Comparison of ENCODE assay signal across 30 mouse cellular contexts in genomic region chr10:91051156-91051555, GRCm38 (mm10).
"Had no signal": no experiment of that assay in that cellular context is flagged by ENCODE, and none has a peak within 500 bp of the region (broad histone marks: within the 10 kb centered on the region; RNA-seq: fewer than 3 reads in every experiment).

No protein-coding gene starts in this region.

- H3K4me1 ChIP-seq: heart, embryonic 10.5 days; heart, embryonic 15.5 days; hindbrain, embryonic 10.5 days; hindbrain, embryonic 12.5 days; hindbrain, embryonic 13.5 days; hindbrain, embryonic 15.5 days; intestine, embryonic 15.5 days; kidney, embryonic 15.5 days had no signal

- H3K27ac ChIP-seq: heart, embryonic 10.5 days; heart, embryonic 13.5 days; heart, embryonic 15.5 days; hindbrain, embryonic 10.5 days; hindbrain, embryonic 12.5 days; hindbrain, embryonic 13.5 days; hindbrain, embryonic 14.5 days; hindbrain, embryonic 15.5 days; hindbrain, postnatal 0 days; intestine, embryonic 15.5 days; kidney, embryonic 15.5 days; kidney, postnatal 0 days; layer of hippocampus, adult 2 months; left cerebral cortex, adult 2 months had no signal

- H3K4me2 ChIP-seq: heart, embryonic 11.5 days; heart, embryonic 12.5 days; heart, embryonic 13.5 days; heart, embryonic 15.5 days; hindbrain, embryonic 12.5 days; hindbrain, embryonic 13.5 days; hindbrain, embryonic 14.5 days; hindbrain, embryonic 15.5 days; intestine, embryonic 15.5 days; kidney, embryonic 15.5 days had no signal

- H3K9ac ChIP-seq: heart, embryonic 12.5 days; heart, embryonic 13.5 days; heart, embryonic 15.5 days; hindbrain, embryonic 12.5 days; hindbrain, embryonic 13.5 days; hindbrain, embryonic 14.5 days; hindbrain, embryonic 15.5 days; intestine, embryonic 15.5 days; kidney, embryonic 15.5 days had no signal

- H3K4me3 ChIP-seq: heart, embryonic 10.5 days; heart, embryonic 12.5 days; heart, embryonic 13.5 days; heart, embryonic 15.5 days; hindbrain, embryonic 10.5 days; hindbrain, embryonic 12.5 days; hindbrain, embryonic 13.5 days; hindbrain, embryonic 15.5 days; intestine, embryonic 15.5 days; kidney, embryonic 15.5 days; layer of hippocampus, adult 2 months; left cerebral cortex, adult 2 months had no signal

- H3K9me3 ChIP-seq: heart, embryonic 10.5 days; heart, embryonic 12.5 days; heart, embryonic 13.5 days; heart, embryonic 15.5 days; hindbrain, embryonic 10.5 days; hindbrain, embryonic 12.5 days; hindbrain, embryonic 13.5 days; hindbrain, embryonic 15.5 days; intestine, embryonic 15.5 days; kidney, embryonic 15.5 days had no signal

- DNase-seq: heart, postnatal 10 days; heart, postnatal 14 days; heart, postnatal 36 days; kidney, adult 11 months; kidney, adult 18-20 months; kidney, postnatal 10 days; kidney, postnatal 25 days; kidney, postnatal 4 days; layer of hippocampus, adult 9-11 months; layer of hippocampus, postnatal 36 days had no signal

- ATAC-seq: hindbrain, embryonic 16.5 days; hindbrain, postnatal 0 days; inflammation-experienced regulatory T-cells, adult 6 months; intestine, embryonic 15.5 days; intestine, embryonic 16.5 days; intestine, postnatal 0 days had no signal

- H3K27me3 ChIP-seq: heart, embryonic 12.5 days; heart, embryonic 13.5 days; heart, embryonic 15.5 days; hindbrain, embryonic 12.5 days; hindbrain, embryonic 13.5 days; hindbrain, embryonic 15.5 days; intestine, embryonic 15.5 days; kidney, embryonic 15.5 days had no signal
